Mouse (Mus musculus): ENCODE measurements at regions not wholly inside any gene's neighbourhood (a gene's known extent, or its start where the extent isn't known, plus 50 kb on each side); places are given as distances from the start of the nearest gene placed in this dataset.

- TF ChIP-seq CTCF (IDR thresholded peaks at IDR 0.05; ENCODE audit: low read depth, low read length) (no peak), POLR2A (IDR thresholded peaks at IDR 0.05; ENCODE audit: borderline replicate concordance, low read depth, low read length) (no peak)
Observed at GRCm38 (mm10) chr3:17870895-17871482, 77.2 kb upstream of the Cypt12 start.
